Mouse (Mus musculus) colon, adult 2 months (tissue): Measurements from ENCODE around the gene Fam90a1b. TPM values are rescaled to one million over a fixed set of nuclear protein-coding genes. Genes with fewer than 3 reads are reported as not detected.

ENCODE experiments used
- polyA plus RNA-seq: library from polyadenylated mRNA; depleted of rRNA; stranded (reverse); fragments of >200 nt; gene quantifications from 2 replicates; pipeline ENCODE4 v1.2.3, GENCODE M21; 2012; rRNA removed

The Fam90a1b gene
- polyA plus RNA-seq, result not detected in 2 replicates

GRCm38 (mm10) chrX:94366670-94367241 lies at the start of gene Fam90a1b, which contains the start of gene Apoo:
Gene Fam90a1b, minus strand, starts transcription at chrX:94366777.
Gene Apoo, plus strand, starts transcription at chrX:94367117.

Other genes with a start within 250 kb of the Fam90a1b start
- 1.3 and 1.6 TPM in 2 replicates for gene Zfx, start 243.1 kb downstream of the Fam90a1b start, polyA plus RNA-seq
- gene Eif2s3x, start 153.9 kb downstream of the Fam90a1b start, polyA plus RNA-seq, result 25.7 and 35.7 TPM in 2 replicates
- gene Klhl15, start 132.2 kb downstream of the Fam90a1b start, polyA plus RNA-seq, result 10.9 and 11.2 TPM in 2 replicates
- gene Apoo, start 340 bp upstream of the Fam90a1b start, polyA plus RNA-seq, result 3.3 and 4.3 TPM in 2 replicates
- 135 and 136 TPM in 2 replicates for gene Maged1, start 175.4 kb upstream of the Fam90a1b start, polyA plus RNA-seq